Mouse (Mus musculus): Measurements from ENCODE around the gene Ifna16. TPM values are rescaled to one million over a fixed set of nuclear protein-coding genes. Genes with fewer than 3 reads are reported as not detected.

Gene Ifna16
- polyA plus RNA-seq, 1 experiment from 2014 or later = not detected

GRCm38 (mm10) chr4:88698781-88699180 is 22.1 kb upstream of the Ifna16 start:
- Histone ChIP-seq H3K9me3 (ENCODE audit: control insufficient read depth, low read length) (no peaks in the 10 kb centered on the region), H3K4me3 (replicated peaks; ENCODE audit: low read length) (no peak overlapping the region), H3K4me2 (replicated peaks) (no peak overlapping the region), H3K36me3 (replicated peaks; ENCODE audit: control insufficient read depth, insufficient read depth) (no peaks in the 10 kb centered on the region), H3K4me1 (replicated peaks; ENCODE audit: control insufficient read depth, insufficient read depth, low read length) (no peaks in the 10 kb centered on the region), H3K27ac (no peak overlapping the region), H3K9ac (no peak overlapping the region), H3K27me3 (ENCODE audit: control insufficient read depth, insufficient read depth, low read length) (no peaks in the 10 kb centered on the region)
- 86% methylated on average over 5 of the region's 5 CpGs for WGBS
- DNase-seq (ENCODE audit: low spot score) (no peak), ATAC-seq (ENCODE audit: low FRiP score) (no peak)

DNA sequence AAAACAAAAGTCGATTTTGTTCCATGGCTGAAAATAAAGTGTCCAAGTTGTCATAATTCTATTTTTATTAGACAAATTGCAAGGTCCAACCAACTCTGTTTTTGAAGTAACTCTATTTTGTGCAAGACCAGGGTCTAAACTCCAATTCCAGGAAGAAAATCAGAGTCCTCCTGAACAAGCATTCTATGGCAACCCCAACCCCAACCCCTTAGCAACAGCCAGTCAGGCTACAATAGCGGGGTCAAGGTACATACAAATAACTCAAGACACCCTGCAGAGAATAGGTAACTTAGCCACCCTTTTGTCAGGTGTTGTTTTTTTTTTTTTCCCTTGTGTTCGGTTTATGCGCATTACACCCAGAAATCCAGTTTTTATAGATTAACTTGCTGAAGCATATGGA is 21.0 kb upstream of the Ifna16 start:
- H3K9ac ChIP-seq = no peak overlapping the region
- H3K9me3 ChIP-seq (ENCODE audit: control insufficient read depth, low read length) = no peaks in the 10 kb centered on the region
- no peaks in the 10 kb centered on the region for H3K36me3 ChIP-seq (replicated peaks; ENCODE audit: control insufficient read depth, insufficient read depth)
- 83% methylated on average over 4 of the region's 4 CpGs for WGBS
- DNase-seq (ENCODE audit: low spot score) (no peak), ATAC-seq (ENCODE audit: low FRiP score) (no peak)
- no peak overlapping the region for H3K4me3 ChIP-seq (replicated peaks; ENCODE audit: low read length)
- H3K27ac ChIP-seq = no peak overlapping the region
- no peaks in the 10 kb centered on the region for H3K27me3 ChIP-seq (ENCODE audit: control insufficient read depth, insufficient read depth, low read length)
- no peaks in the 10 kb centered on the region for H3K4me1 ChIP-seq (replicated peaks; ENCODE audit: control insufficient read depth, insufficient read depth, low read length)
- H3K4me2 ChIP-seq (replicated peaks) = no peak overlapping the region

- Histone ChIP-seq H3K4me3 (replicated peaks; ENCODE audit: low read length) (no peak overlapping the region), H3K27me3 (ENCODE audit: control insufficient read depth, insufficient read depth, low read length) (no peaks in the 10 kb centered on the region), H3K4me2 (replicated peaks) (no peak overlapping the region), H3K36me3 (replicated peaks; ENCODE audit: control insufficient read depth, insufficient read depth) (no peaks in the 10 kb centered on the region), H3K9me3 (ENCODE audit: control insufficient read depth, low read length) (no peaks in the 10 kb centered on the region), H3K4me1 (replicated peaks; ENCODE audit: control insufficient read depth, insufficient read depth, low read length) (no peaks in the 10 kb centered on the region), H3K9ac (no peak overlapping the region), H3K27ac (no peak overlapping the region)
- WGBS = 68% methylated on average over 6 of the region's 6 CpGs
- DNase-seq (ENCODE audit: low spot score) (no peak), ATAC-seq (ENCODE audit: low FRiP score) (no peak)
Measured at GRCm38 (mm10) chr4:88697108-88697507, 20.4 kb upstream of the Ifna16 start.

GRCm38 (mm10) chr4:88696237-88696884 is 19.6 kb upstream of the Ifna16 start:
- no peaks in the 10 kb centered on the region for H3K27me3 ChIP-seq (ENCODE audit: control insufficient read depth, insufficient read depth, low read length)
- H3K9me3 ChIP-seq (ENCODE audit: control insufficient read depth, low read length) = no peaks in the 10 kb centered on the region
- H3K4me2 ChIP-seq (replicated peaks) = no peak overlapping the region
- H3K4me1 ChIP-seq (replicated peaks; ENCODE audit: control insufficient read depth, insufficient read depth, low read length) = no peaks in the 10 kb centered on the region
- no peak overlapping the region for H3K9ac ChIP-seq
- H3K4me3 ChIP-seq (replicated peaks; ENCODE audit: low read length) = no peak overlapping the region
- ATAC-seq (ENCODE audit: low FRiP score) (peak; percentile 84), DNase-seq (ENCODE audit: low spot score) (peak; percentile 86)
- H3K27ac ChIP-seq = no peak overlapping the region
- 27% methylated on average over 3 of the region's 3 CpGs for WGBS
- H3K36me3 ChIP-seq (replicated peaks; ENCODE audit: control insufficient read depth, insufficient read depth) = no peaks in the 10 kb centered on the region

- Histone ChIP-seq H3K27me3 (ENCODE audit: control insufficient read depth, insufficient read depth, low read length) (no peaks in the 10 kb centered on the region), H3K27ac (no peak overlapping the region), H3K9ac (no peak overlapping the region), H3K36me3 (replicated peaks; ENCODE audit: control insufficient read depth, insufficient read depth) (no peaks in the 10 kb centered on the region), H3K4me2 (replicated peaks) (no peak overlapping the region), H3K9me3 (ENCODE audit: control insufficient read depth, low read length) (no peaks in the 10 kb centered on the region), H3K4me3 (replicated peaks; ENCODE audit: low read length) (no peak overlapping the region), H3K4me1 (replicated peaks; ENCODE audit: control insufficient read depth, insufficient read depth, low read length) (no peaks in the 10 kb centered on the region)
- DNase-seq (ENCODE audit: low spot score) (no peak), ATAC-seq (ENCODE audit: low FRiP score) (no peak)
- WGBS = 94% methylated on average over 2 of the region's 2 CpGs
Measured at GRCm38 (mm10) chr4:88693392-88693791, 16.7 kb upstream of the Ifna16 start.

- no peak overlapping the region for H3K4me3 ChIP-seq (replicated peaks; ENCODE audit: low read length)
- DNase-seq (ENCODE audit: low spot score) (no peak), ATAC-seq (ENCODE audit: low FRiP score) (no peak)
- H3K27me3 ChIP-seq (ENCODE audit: control insufficient read depth, insufficient read depth, low read length) = no peaks in the 10 kb centered on the region
- H3K9ac ChIP-seq = no peak overlapping the region
- 92% methylated on average over 1 of the region's 1 CpGs for WGBS
- H3K27ac ChIP-seq = no peak overlapping the region
- no peaks in the 10 kb centered on the region for H3K4me1 ChIP-seq (replicated peaks; ENCODE audit: control insufficient read depth, insufficient read depth, low read length)
- no peaks in the 10 kb centered on the region for H3K9me3 ChIP-seq (ENCODE audit: control insufficient read depth, low read length)
- H3K36me3 ChIP-seq (replicated peaks; ENCODE audit: control insufficient read depth, insufficient read depth) = no peaks in the 10 kb centered on the region
- H3K4me2 ChIP-seq (replicated peaks) = no peak overlapping the region
Measured at GRCm38 (mm10) chr4:88692537-88692936, 15.8 kb upstream of the Ifna16 start.

DNA sequence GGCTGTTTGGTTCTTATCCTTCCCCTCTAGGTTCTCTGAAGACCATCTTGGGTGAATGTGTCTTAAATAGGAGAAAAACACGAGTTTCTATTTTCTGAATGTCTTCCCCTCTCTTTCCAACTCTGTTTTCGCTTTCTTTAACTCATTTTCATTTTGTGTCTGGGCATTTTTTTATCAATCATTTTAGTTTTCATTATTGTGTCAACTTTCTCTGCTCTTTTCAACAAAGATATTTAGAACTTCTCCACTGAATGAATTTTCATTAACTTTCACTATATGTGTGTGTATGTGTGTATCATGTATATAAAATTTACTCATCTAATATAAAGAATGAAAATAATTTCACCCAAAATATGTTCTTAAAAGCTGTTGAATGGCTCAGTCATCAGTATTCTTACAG is 14.5 kb upstream of the Ifna16 start, which contains the start of gene Ifnab:
Gene Ifnab (minus strand): TSS at position 101 of the 400 bp plus-strand sequence.
- DNase-seq (ENCODE audit: low spot score) (no peak), ATAC-seq (ENCODE audit: low FRiP score) (no peak)
- H3K9ac ChIP-seq = no peak within 1 kb of the TSS
- no peaks in the 10 kb centered on the region for H3K9me3 ChIP-seq (ENCODE audit: control insufficient read depth, low read length)
- H3K4me2 ChIP-seq (replicated peaks) = no peak within 1 kb of the TSS
- no peaks in the 10 kb centered on the region for H3K27me3 ChIP-seq (ENCODE audit: control insufficient read depth, insufficient read depth, low read length)
- WGBS = 60% methylated on average over 2 of the region's 2 CpGs
- no peak within 1 kb of the TSS for H3K27ac ChIP-seq
- no peaks in the 10 kb centered on the region for H3K4me1 ChIP-seq (replicated peaks; ENCODE audit: control insufficient read depth, insufficient read depth, low read length)
- no peak within 1 kb of the TSS for H3K4me3 ChIP-seq (replicated peaks; ENCODE audit: low read length)
- no peaks in the 10 kb centered on the region for H3K36me3 ChIP-seq (replicated peaks; ENCODE audit: control insufficient read depth, insufficient read depth)

DNA sequence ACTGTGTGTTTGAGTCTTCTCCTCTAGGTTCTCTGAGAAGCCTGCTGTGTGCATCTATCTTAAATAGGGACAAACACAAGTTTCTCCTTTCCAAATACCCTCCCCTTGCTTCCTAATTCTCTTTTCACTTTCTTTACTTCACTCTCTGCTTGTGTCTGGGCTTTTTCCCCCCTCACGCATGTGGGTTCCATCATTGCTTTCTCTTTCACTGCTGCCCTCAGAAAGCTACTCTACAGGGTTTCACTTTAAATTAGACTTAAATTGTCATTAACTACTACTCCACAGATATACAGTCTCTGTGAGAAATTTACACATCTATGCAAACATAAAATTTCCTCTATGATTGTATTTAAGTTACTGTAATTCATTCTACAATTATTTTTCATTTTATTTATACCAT is 7.1 kb upstream of the Ifna16 start, which contains the start of gene Ifna2:
Gene Ifna2 (minus strand): TSS at position 101 of the 400 bp plus-strand sequence.
- DNase-seq (ENCODE audit: low spot score) (no peak), ATAC-seq (ENCODE audit: low FRiP score) (no peak)
- no peaks in the 10 kb centered on the region for H3K36me3 ChIP-seq (replicated peaks; ENCODE audit: control insufficient read depth, insufficient read depth)
- H3K4me1 ChIP-seq (replicated peaks; ENCODE audit: control insufficient read depth, insufficient read depth, low read length) = no peaks in the 10 kb centered on the region
- H3K27ac ChIP-seq = no peak within 1 kb of the TSS
- H3K9me3 ChIP-seq (ENCODE audit: control insufficient read depth, low read length) = no peaks in the 10 kb centered on the region
- H3K4me3 ChIP-seq (replicated peaks; ENCODE audit: low read length) = no peak within 1 kb of the TSS
- H3K27me3 ChIP-seq (ENCODE audit: control insufficient read depth, insufficient read depth, low read length) = no peaks in the 10 kb centered on the region
- H3K9ac ChIP-seq = no peak within 1 kb of the TSS
- no peak within 1 kb of the TSS for H3K4me2 ChIP-seq (replicated peaks)
- WGBS = 95% methylated on average over 1 of the region's 1 CpGs

GRCm38 (mm10) chr4:88681353-88681752 is 4.6 kb upstream of the Ifna16 start:
- no peaks in the 10 kb centered on the region for H3K36me3 ChIP-seq (replicated peaks; ENCODE audit: control insufficient read depth, insufficient read depth)
- 83% methylated on average over 3 of the region's 3 CpGs for WGBS

GRCm38 (mm10) chr4:88680362-88680761 is 3.6 kb upstream of the Ifna16 start:
- Histone ChIP-seq H3K4me1 (replicated peaks; ENCODE audit: control insufficient read depth, insufficient read depth, low read length) (no peaks in the 10 kb centered on the region), H3K9ac (no peak overlapping the region), H3K36me3 (replicated peaks; ENCODE audit: control insufficient read depth, insufficient read depth) (no peaks in the 10 kb centered on the region), H3K4me2 (replicated peaks) (no peak overlapping the region), H3K4me3 (replicated peaks; ENCODE audit: low read length) (no peak overlapping the region), H3K9me3 (ENCODE audit: control insufficient read depth, low read length) (no peaks in the 10 kb centered on the region), H3K27me3 (ENCODE audit: control insufficient read depth, insufficient read depth, low read length) (no peaks in the 10 kb centered on the region), H3K27ac (no peak overlapping the region)
- DNase-seq (ENCODE audit: low spot score) = peak; percentile 60
- no peak for ATAC-seq (ENCODE audit: low FRiP score)
- whole genome bisulfite sequencing = 51% methylated on average over 8 of the region's 8 CpGs

More at GRCm38 (mm10) chr4:88681353-88681752, 4.6 kb upstream of the Ifna16 start:
- Histone ChIP-seq H3K27me3 (ENCODE audit: control insufficient read depth, insufficient read depth, low read length) (no peaks in the 10 kb centered on the region), H3K9ac (no peak overlapping the region), H3K27ac (no peak overlapping the region), H3K4me3 (replicated peaks; ENCODE audit: low read length) (no peak overlapping the region), H3K9me3 (ENCODE audit: control insufficient read depth, low read length) (no peaks in the 10 kb centered on the region), H3K4me1 (replicated peaks; ENCODE audit: control insufficient read depth, insufficient read depth, low read length) (no peaks in the 10 kb centered on the region), H3K4me2 (replicated peaks) (no peak overlapping the region)
- ATAC-seq (ENCODE audit: low FRiP score) (no peak), DNase-seq (ENCODE audit: low spot score) (no peak)

Data from hindbrain, embryonic 14.5 days (tissue).